Mouse (Mus musculus): Measurements from ENCODE around the gene Ssmem1.

Ssmem1 gene

GRCm38 (mm10) chr6:30553381-30554010 is 43.8 kb downstream of the Ssmem1 start:
- no peak for DNase-seq (ENCODE audit: low read depth)

- DNase-seq (ENCODE audit: low read depth): no peak
These were observed 44.4 kb downstream of the Ssmem1 start for GRCm38 (mm10) chr6:30554092-30554491.

GRCm38 (mm10) chr6:30554621-30555170 is 45.0 kb downstream of the Ssmem1 start:
- no peak for DNase-seq (ENCODE audit: low read depth)

GRCm38 (mm10) chr6:30556080-30556479 is 46.4 kb downstream of the Ssmem1 start:
- peak; percentile 59 for DNase-seq (ENCODE audit: low read depth)

GRCm38 (mm10) chr6:30559726-30560125 is 50.1 kb downstream of the Ssmem1 start:
- no peak for DNase-seq (ENCODE audit: low read depth)

GRCm38 (mm10) chr6:30562132-30562531 is 52.5 kb downstream of the Ssmem1 start:
- no peak for DNase-seq (ENCODE audit: low read depth)

GRCm38 (mm10) chr6:30563575-30563974 is 53.9 kb downstream of the Ssmem1 start:
- no peak for DNase-seq (ENCODE audit: low read depth)

- DNase-seq (ENCODE audit: low read depth): no peak
These were observed 54.4 kb downstream of the Ssmem1 start for GRCm38 (mm10) chr6:30564051-30564450.

- no peak for DNase-seq (ENCODE audit: low read depth)
These were observed 58.4 kb downstream of the Ssmem1 start, which contains the start of gene Cpa4 for GRCm38 (mm10) chr6:30568069-30568468. Gene Cpa4, plus strand, starts transcription at chr6:30568369.

GRCm38 (mm10) chr6:30569331-30569730 is 59.7 kb downstream of the Ssmem1 start:
- DNase-seq (ENCODE audit: low read depth): no peak
